Mouse (Mus musculus) midbrain, embryonic 16.5 days (tissue): ENCODE data around the gene Shank2. TPM values are rescaled to one million over a fixed set of nuclear protein-coding genes. Genes with fewer than 3 reads are reported as not detected.

Experiments used
- ATAC-seq: fragments of 200-750 bp; cut with Nextera tagmentation; 2 replicates; pipeline ENCODE4 v1.8.0; 2017; ENCODE audit warnings: moderate TSS enrichment
- H3K27ac ChIP-seq: fragments of 300-500 bp; sonication (generic); 2 replicates; pipeline ENCODE4 v1.5.1; 2014; ENCODE audit warnings: mild to moderate bottlenecking, low read length, mixed read lengths
- H3K27me3 ChIP-seq: fragments of 300-500 bp; sonication (generic); 2 replicates; pipeline ENCODE4 v1.6.1; 2014; ENCODE audit warnings: low read depth, low read length, mixed read lengths; ENCODE audit not compliant: control insufficient read depth, insufficient read depth
- H3K36me3 ChIP-seq: fragments of 300-500 bp; sonication (generic); 2 replicates; pipeline ENCODE4 v1.6.1; 2014; ENCODE audit warnings: mild to moderate bottlenecking, low read length, moderate library complexity, mixed read lengths; ENCODE audit not compliant: control insufficient read depth, insufficient read depth
- H3K4me1 ChIP-seq: fragments of 300-500 bp; sonication (generic); 2 replicates; pipeline ENCODE4 v1.6.1; 2014; ENCODE audit warnings: mild to moderate bottlenecking, low read length, mixed read lengths; ENCODE audit not compliant: control insufficient read depth, insufficient read depth
- H3K4me2 ChIP-seq: fragments of 300-500 bp; sonication (generic); 2 replicates; pipeline ENCODE4 v1.6.1; 2014; ENCODE audit warnings: mild to moderate bottlenecking, low read length, mixed read lengths
- H3K4me3 ChIP-seq: fragments of 300-500 bp; sonication (generic); 2 replicates; pipeline ENCODE4 v1.5.1; 2014; ENCODE audit warnings: low read depth, mild to moderate bottlenecking, low read length, moderate library complexity, mixed read lengths
- H3K9ac ChIP-seq: fragments of 300-500 bp; sonication (generic); 2 replicates; pipeline ENCODE4 v1.6.1; 2014; ENCODE audit warnings: low read depth, low read length, mixed read lengths
- H3K9me3 ChIP-seq: fragments of 300-500 bp; sonication (generic); replicated peaks from 2 replicates; pipeline ENCODE4 v1.6.1; 2014; ENCODE audit warnings: mild to moderate bottlenecking, low read length, mixed read lengths; ENCODE audit not compliant: control insufficient read depth, poor library complexity, severe bottlenecking
- WGBS: fragments of 180-500 bp; shearing (Covaris S2); extraction: QIAGEN DNeasy Blood & Tissue Kit; methylation state at CpG from one replicate; pipeline ENCODE4 v1.1.7; 2014; 5-methylcytosine and 5-hydroxymethylcytosine counted together
- polyA plus RNA-seq: library from polyadenylated mRNA; unstranded; fragments of >200 nt; fragmentation: Nextera tagmentation; extraction: Ambion mirVana; gene quantifications from 2 replicates; pipeline ENCODE4 v1.2.1, GENCODE M21; 2015

Gene Shank2
- polyA plus RNA-seq, 1 experiment from 2014 or later: 10.5 TPM

DNA sequence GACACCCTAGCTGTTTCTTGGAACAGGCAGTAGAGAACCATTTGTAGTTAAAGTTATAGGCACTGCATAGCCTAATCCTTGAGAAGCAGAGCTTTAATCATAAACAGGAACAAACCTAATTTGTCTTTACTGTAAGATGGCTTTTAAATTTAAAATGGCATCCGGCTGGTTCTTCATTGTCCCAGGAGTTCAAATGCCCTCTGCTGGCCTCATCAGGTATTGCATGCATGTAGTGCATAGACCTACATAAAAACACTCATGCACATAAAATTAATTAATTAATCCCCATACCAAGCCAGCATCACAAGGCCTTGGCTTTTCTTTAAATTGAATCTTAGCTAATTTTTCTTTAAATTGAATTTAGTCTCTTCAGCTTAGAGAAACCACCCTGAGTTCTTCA lies 76.9 kb downstream of the Shank2 start:
- Histone ChIP-seq H3K4me2 (no peak overlapping the region), H3K9me3 (no peaks in the 10 kb centered on the region), H3K27ac (no peak overlapping the region), H3K27me3 (no peaks in the 10 kb centered on the region), H3K9ac (no peak overlapping the region), H3K36me3 (no peaks in the 10 kb centered on the region), H3K4me1 (no peaks in the 10 kb centered on the region), H3K4me3 (no peak overlapping the region)
- no peak for ATAC-seq
- 84% methylated on average over 1 of the region's 1 CpGs for WGBS

DNA sequence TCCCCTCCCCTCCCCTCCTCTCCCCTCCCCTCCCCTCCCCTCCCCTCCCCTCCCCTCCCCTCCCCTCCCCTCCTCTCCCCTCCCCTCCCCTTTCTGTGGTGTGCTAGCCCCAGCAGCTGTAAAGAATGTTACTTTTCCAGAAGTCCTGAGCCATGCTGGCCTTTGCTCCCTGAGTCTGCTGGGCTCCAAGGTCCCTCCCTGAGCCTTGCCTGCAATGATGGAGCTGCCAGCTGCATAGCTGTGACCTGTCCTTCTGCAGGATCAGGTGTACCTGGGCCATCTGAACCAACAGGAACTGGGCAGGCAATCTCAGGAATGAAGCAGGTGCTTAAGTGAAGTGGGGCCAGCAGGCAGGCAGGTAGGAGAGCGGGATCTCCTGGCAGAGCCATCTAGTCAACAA lies 78.1 kb downstream of the Shank2 start:
- no peaks in the 10 kb centered on the region for H3K36me3 ChIP-seq
- H3K27me3 ChIP-seq: no peaks in the 10 kb centered on the region
- no peak overlapping the region for H3K27ac ChIP-seq
- H3K4me3 ChIP-seq: no peak overlapping the region
- H3K4me1 ChIP-seq: no peaks in the 10 kb centered on the region
- no peak overlapping the region for H3K4me2 ChIP-seq
- ATAC-seq: no peak
- H3K9me3 ChIP-seq: no peaks in the 10 kb centered on the region
- WGBS: 80% methylated on average over 1 of the region's 1 CpGs
- H3K9ac ChIP-seq: no peak overlapping the region

DNA sequence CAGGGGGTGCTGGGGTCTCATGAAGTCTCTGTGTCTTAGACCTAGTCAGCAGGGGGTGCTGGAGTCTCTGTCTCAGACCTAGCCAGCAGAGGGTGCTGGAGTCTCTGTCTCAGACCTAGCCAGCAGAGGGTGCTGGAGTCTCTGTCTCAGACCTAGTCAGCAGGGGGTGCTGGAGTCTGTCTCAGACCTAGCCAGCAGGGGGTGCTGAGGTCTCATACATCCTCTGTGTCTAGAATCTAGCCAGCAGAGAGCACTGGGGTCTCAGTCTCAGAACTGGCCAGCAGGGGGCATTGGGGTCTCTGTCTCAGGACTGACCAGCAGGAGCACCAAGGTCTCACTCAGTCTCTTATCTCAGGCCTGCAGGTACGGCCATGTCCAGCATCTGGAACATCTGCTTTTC lies 79.7 kb downstream of the Shank2 start:
- H3K36me3 ChIP-seq: no peaks in the 10 kb centered on the region
- 92% methylated on average over 1 of the region's 1 CpGs for WGBS
- no peaks in the 10 kb centered on the region for H3K4me1 ChIP-seq
- H3K27ac ChIP-seq: no peak overlapping the region
- H3K4me3 ChIP-seq: no peak overlapping the region
- no peak overlapping the region for H3K9ac ChIP-seq
- peak; percentile 48; the same call in 1 of the 2 replicates for ATAC-seq
- no peak overlapping the region for H3K4me2 ChIP-seq
- H3K9me3 ChIP-seq: no peaks in the 10 kb centered on the region
- no peaks in the 10 kb centered on the region for H3K27me3 ChIP-seq

DNA sequence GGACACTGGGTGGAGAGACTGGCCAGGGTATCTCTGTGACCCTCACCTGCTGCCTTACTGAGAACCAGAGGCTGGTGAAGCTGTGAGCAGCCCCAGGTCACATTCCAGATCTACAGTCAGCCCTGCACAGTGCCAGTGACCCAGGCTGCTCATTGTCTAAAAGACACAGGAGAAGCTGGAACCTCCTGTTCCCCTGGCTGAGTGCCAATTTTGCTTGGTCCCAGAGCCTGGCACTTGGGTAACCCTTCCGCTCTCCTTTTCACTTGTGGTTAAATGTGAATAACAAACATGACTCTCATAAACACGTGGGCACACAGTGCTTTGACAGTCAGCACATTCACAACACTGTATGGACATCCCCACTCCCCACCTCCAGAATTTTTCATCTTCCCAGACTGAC lies 80.2 kb downstream of the Shank2 start:
- H3K36me3 ChIP-seq: no peaks in the 10 kb centered on the region
- 0 out of 2 replicates have a peak, but pooled peaks have one; percentile 3 for ATAC-seq
- no peak overlapping the region for H3K4me2 ChIP-seq
- H3K9ac ChIP-seq: no peak overlapping the region
- no peak overlapping the region for H3K27ac ChIP-seq
- H3K9me3 ChIP-seq: no peaks in the 10 kb centered on the region
- WGBS: 89% methylated on average over 2 of the region's 2 CpGs
- H3K4me1 ChIP-seq: no peaks in the 10 kb centered on the region
- no peaks in the 10 kb centered on the region for H3K27me3 ChIP-seq
- H3K4me3 ChIP-seq: no peak overlapping the region

DNA sequence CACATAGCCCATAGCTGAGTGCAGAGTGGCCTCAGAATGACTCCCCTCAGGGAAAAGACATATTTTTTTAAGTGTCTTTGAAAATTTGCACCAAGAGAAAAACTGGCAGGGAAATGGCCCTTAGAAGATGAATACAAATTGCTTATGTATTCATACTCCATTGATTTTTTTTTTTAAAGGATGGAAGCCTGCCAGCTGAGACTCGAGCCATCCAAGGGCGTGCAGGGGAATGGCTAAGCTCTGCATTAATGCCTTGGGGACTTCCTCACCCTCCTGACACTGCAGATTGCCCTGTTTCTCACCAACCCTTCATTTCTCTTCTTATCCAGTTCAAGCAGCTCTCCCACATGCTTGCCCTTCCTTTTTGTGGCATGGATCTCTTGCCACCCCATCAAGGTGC lies 85.5 kb downstream of the Shank2 start:
- H3K4me2 ChIP-seq: no peak overlapping the region
- H3K9me3 ChIP-seq: no peaks in the 10 kb centered on the region
- H3K4me3 ChIP-seq: no peak overlapping the region
- no peaks in the 10 kb centered on the region for H3K36me3 ChIP-seq
- 19% methylated on average over 2 of the region's 2 CpGs for WGBS
- H3K4me1 ChIP-seq: no peaks in the 10 kb centered on the region; the same call in 1 of the 2 replicates
- no peak for ATAC-seq
- H3K9ac ChIP-seq: no peak overlapping the region
- H3K27me3 ChIP-seq: no peaks in the 10 kb centered on the region
- H3K27ac ChIP-seq: no peak overlapping the region

DNA sequence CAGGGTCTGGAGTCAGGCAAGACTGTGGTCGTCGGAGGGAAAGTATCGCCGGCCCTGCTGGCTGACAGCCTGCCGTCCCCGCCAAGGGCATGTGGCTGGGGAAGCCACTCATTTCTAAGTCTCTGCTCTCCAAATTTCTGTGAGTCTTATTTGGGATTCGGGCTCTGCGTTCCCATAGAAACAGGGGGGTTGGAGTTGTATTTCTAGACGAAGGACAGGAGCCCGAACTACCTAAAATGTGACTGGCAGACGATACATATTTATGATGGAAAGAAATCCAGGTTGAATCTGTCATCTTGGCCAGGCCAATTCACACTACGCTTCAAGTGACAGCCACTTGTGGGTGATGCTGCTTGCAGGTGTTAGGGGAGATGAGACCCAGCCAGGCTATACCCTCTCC lies 92.4 kb downstream of the Shank2 start:
- no peaks in the 10 kb centered on the region for H3K9me3 ChIP-seq
- no peaks in the 10 kb centered on the region for H3K27me3 ChIP-seq
- no peaks in the 10 kb centered on the region; the same call in 1 of the 2 replicates for H3K4me1 ChIP-seq
- 75% methylated on average over 12 of the region's 12 CpGs for WGBS
- H3K9ac ChIP-seq: no peak overlapping the region
- H3K4me2 ChIP-seq: no peak overlapping the region
- H3K4me3 ChIP-seq: no peak overlapping the region
- H3K27ac ChIP-seq: no peak overlapping the region
- ATAC-seq: no peak
- no peaks in the 10 kb centered on the region for H3K36me3 ChIP-seq

DNA sequence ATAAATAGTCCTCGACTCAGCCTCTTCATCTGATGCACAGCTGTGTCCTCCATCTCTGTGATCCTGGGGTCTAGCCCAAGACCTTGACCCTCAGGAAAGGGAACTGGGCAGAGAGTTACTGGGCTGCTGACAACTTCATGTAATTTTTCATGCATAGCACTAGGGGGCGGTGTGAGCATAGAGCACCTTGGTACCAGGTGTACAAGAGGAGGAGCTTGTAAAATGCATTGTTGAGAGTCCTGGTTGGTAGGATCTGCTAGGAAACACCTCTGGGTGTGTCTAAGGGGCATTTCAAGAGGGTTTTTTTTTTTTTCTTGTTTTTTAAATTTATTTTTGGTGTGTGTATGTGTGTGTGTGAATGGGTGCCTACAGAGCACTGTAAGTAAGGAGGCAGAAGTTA lies 95.6 kb downstream of the Shank2 start:
- Histone ChIP-seq H3K4me3 (no peak overlapping the region), H3K27ac (no peak overlapping the region), H3K9me3 (no peaks in the 10 kb centered on the region), H3K36me3 (no peaks in the 10 kb centered on the region), H3K27me3 (no peaks in the 10 kb centered on the region), H3K4me2 (no peak overlapping the region), H3K4me1 (no peaks in the 10 kb centered on the region), H3K9ac (no peak overlapping the region)
- 14% methylated on average over 2 of the region's 2 CpGs for WGBS
- ATAC-seq: no peak

DNA sequence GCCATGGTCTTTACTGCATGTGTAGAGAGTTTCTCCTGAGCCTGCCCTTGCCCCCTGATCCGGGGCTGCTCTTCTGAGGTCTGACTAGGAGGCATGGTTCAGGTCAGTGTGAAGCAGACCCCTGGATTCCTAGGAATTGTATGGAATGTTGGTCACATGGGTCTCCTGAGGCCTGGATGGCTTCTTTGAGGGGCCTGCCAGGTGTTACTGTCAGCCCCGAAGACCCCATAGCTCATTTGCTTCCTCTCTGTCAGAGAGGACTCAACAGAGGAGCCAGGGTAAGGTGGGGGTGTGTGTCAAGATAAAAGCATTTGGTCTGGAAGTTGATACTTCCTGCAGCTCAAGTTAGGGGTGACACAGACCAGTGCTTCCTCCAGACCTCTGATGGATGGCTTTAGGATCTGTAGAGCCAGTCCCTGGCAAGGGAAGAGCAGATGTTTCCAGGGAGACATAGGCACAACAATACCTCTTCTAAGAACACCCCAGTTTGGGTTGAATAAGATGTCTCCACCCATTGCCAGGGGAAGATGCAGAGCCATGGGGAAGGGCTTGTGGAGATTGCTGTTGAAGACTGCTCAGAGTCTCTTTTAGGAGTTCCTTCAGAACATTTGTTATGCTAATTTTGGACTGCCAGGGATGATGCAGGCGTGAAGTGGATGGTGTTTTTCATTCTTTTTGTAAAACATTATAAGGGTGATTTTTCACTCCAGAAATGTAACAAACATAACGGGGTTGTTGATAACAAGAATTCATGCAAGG lies 100.7 kb downstream of the Shank2 start:
- ATAC-seq: no peak
- 65% methylated on average over 4 of the region's 4 CpGs for WGBS

DNA sequence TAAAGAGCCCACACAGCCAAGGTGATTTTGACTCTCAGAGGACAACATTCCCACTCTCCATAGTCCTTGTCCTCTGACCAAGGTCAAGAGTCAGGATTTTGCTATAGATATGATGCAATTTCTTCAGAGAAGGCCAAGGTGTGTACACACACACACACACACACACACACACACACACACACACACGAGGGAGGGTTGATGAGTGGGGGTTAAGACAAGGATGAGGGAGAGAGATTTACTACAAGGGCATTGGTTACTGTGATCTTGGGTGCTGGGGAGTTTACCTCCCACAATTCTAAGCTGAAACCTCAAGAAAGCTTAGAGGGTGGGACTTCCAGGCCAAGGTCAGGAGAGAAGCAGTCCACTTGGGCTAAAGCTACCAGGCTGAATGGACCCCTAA lies 104.2 kb downstream of the Shank2 start:
- Histone ChIP-seq H3K4me3 (no peak overlapping the region), H3K9ac (no peak overlapping the region), H3K4me1 (peaks cover 11% of the 10 kb centered on the region; the same call in 1 of the 2 replicates), H3K4me2 (no peak overlapping the region), H3K9me3 (no peaks in the 10 kb centered on the region), H3K36me3 (no peaks in the 10 kb centered on the region), H3K27me3 (no peaks in the 10 kb centered on the region), H3K27ac (no peak overlapping the region)
- 20% methylated on average over 1 of the region's 1 CpGs for WGBS
- no peak for ATAC-seq

More for the DNA sequence above, 100.7 kb downstream of the Shank2 start:
- Histone ChIP-seq H3K4me3 (no peak overlapping the region), H3K27me3 (no peaks in the 10 kb centered on the region), H3K4me1 (peaks cover 6% of the 10 kb centered on the region; the same call in 1 of the 2 replicates), H3K9ac (no peak overlapping the region), H3K9me3 (no peaks in the 10 kb centered on the region), H3K4me2 (no peak overlapping the region), H3K36me3 (no peaks in the 10 kb centered on the region), H3K27ac (no peak overlapping the region)
